Mouse (Mus musculus) kidney, adult 2 months (tissue): ENCODE data around the gene A630095N17Rik.

Experiments
- CTCF ChIP-seq: fragments of 200-500 bp; conservative IDR thresholded peaks from 2 replicates; pipeline ENCODE4 v1.5.1; 2011; ENCODE audit warnings: low read depth, mild to moderate bottlenecking, control low read depth, low read length, moderate library complexity, mixed read lengths; ENCODE audit not compliant: insufficient read depth, insufficient read length
- POLR2A ChIP-seq: fragments of 200-500 bp; IDR thresholded peaks from one replicate; pipeline ENCODE4 v1.6.1; 2011; ENCODE audit warnings: low read depth, low read length, control low read depth

DNA sequence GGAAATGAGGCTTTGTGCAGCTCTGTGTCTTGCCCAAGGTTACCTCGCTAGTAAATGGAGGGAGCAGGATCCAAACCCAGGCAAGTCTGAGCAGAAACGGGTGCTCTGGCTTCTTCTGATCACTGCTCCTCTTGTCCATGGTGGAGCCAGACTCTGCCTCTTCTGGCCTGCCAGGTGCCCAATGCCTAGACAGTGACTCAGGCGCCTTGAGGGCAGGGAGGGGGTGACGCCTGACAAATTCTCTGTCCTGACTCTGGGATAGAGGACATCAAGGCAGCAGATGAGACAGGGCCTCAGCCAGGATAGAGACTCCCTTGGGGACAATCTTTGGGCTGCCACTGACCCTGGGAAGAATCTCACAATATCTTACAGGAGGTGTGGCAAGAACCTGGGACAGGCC, 678 bp downstream of the A630095N17Rik start:
- no peak for TF ChIP-seq CTCF
- TF ChIP-seq POLR2A, result no peak
